13 mouse cellular contexts compared by ENCODE assay signal in genomic region chr6:149343802-149344201, GRCm38 (mm10). TPM values are rescaled to one million over a fixed set of nuclear protein-coding genes. Genes with fewer than 3 reads are reported as not detected.
DNase-seq lines count a peak whose midpoint lies in the region; ATAC-seq and TF ChIP-seq lines count a peak whose summit lies in the region.
"Had no signal": no experiment of that assay in that cellular context is flagged by ENCODE, and none has a peak within 500 bp of the region (broad histone marks: within the 10 kb centered on the region; RNA-seq: fewer than 3 reads in every experiment).

No protein-coding gene starts in this region.

- H3K27me3 ChIP-seq in lung, postnatal 0 days (replicated peaks; ENCODE audit: insufficient read depth, low read length): no peaks in the 10 kb centered on the region
- H3K27me3 ChIP-seq: hindbrain, embryonic 13.5 days; midbrain, embryonic 12.5 days had no signal

- H3K9ac ChIP-seq in lung, postnatal 0 days (replicated peaks; ENCODE audit: low read depth): no peak overlapping the region
- H3K9ac ChIP-seq: hindbrain, embryonic 13.5 days; midbrain, embryonic 12.5 days had no signal

- peak; percentile 14 for DNase-seq in lung, postnatal 0 days (ENCODE audit: low spot score)
- no peak for DNase-seq in lung, postnatal 14 days
- no peak for DNase-seq in frontal cortex, postnatal 14 days (ENCODE audit: low spot score in 2 of 2)
- DNase-seq: cerebellum, adult 11-12 months; left cerebral cortex, postnatal 4 days; retina, postnatal 1 day; thymus, postnatal 36 days had no signal

- TF ChIP-seq CTCF in lung, postnatal 0 days (IDR thresholded peaks at IDR 0.05): no peak

- H3K4me3 ChIP-seq in lung, postnatal 0 days (ENCODE audit: low read depth, low read length): no peak overlapping the region
- H3K4me3 ChIP-seq: hindbrain, embryonic 13.5 days; midbrain, embryonic 12.5 days had no signal

- H3K4me1 ChIP-seq in lung, postnatal 0 days (ENCODE audit: insufficient read depth, low read depth, low read length): no peaks in the 10 kb centered on the region
- H3K4me1 ChIP-seq: hindbrain, embryonic 13.5 days; midbrain, embryonic 12.5 days had no signal

- no peak for ATAC-seq in lung, postnatal 0 days
- peak; percentile 86 for ATAC-seq in activated CD4-positive, CD25-positive, alpha-beta regulatory T cell, adult 4 months
- ATAC-seq in hematopoietic stem cell, adult 5-6 weeks (replicated peaks in 1 of 2; ENCODE audit: insufficient read depth in 1 of 2, low FRiP score in 2 of 2, low TSS enrichment in 1 of 2, low read depth in 1 of 2, poor library complexity in 2 of 2, severe bottlenecking in 2 of 2): peak; percentile 97 to 100
- peak; percentile 99 for ATAC-seq in megakaryocyte progenitor cell, adult 5-6 weeks (replicated peaks; ENCODE audit: poor library complexity)
- no peak for ATAC-seq in frontal cortex, adult (ENCODE audit: low TSS enrichment)

- TF ChIP-seq EP300 in lung, postnatal 0 days (IDR thresholded peaks at IDR 0.05): no peak

- no peak overlapping the region for H3K4me2 ChIP-seq in lung, postnatal 0 days (replicated peaks; ENCODE audit: low read depth, low read length)
- H3K4me2 ChIP-seq: hindbrain, embryonic 13.5 days; midbrain, embryonic 12.5 days had no signal

- no peaks in the 10 kb centered on the region for H3K36me3 ChIP-seq in lung, postnatal 0 days (ENCODE audit: insufficient read depth, low read length)

- 49% methylated on average over 2 of the region's 2 CpGs for WGBS in lung, postnatal 0 days

- H3K9me3 ChIP-seq in lung, postnatal 0 days (ENCODE audit: low read length): no peaks in the 10 kb centered on the region

- no peak overlapping the region for H3K27ac ChIP-seq in lung, postnatal 0 days (ENCODE audit: low read length)
- H3K27ac ChIP-seq: hindbrain, embryonic 13.5 days; midbrain, embryonic 12.5 days had no signal

RNA-seq across cellular contexts. Expression of gene Resf1, which starts 34.6 kb away (rescaled TPM):
- 46.4 and 46.9 TPM in 2 replicates for polyA plus RNA-seq in lung, postnatal 0 days (2015; fragmentation: Nextera tagmentation; extraction: Ambion mirVana)
- polyA plus RNA-seq in activated CD4-positive, CD25-positive, alpha-beta regulatory T cell, adult 4 months (2017; shearing (Covaris generic)): 100 to 1,000 TPM; 186 to 274 TPM
- total RNA-seq in hematopoietic stem cell, adult 5-6 weeks (2017): 73.6 and 78.5 TPM in 2 replicates
- total RNA-seq in megakaryocyte progenitor cell, adult 5-6 weeks (2015): 53.1 and 54.3 TPM in 2 replicates
- 25.4 and 48.0 TPM in 2 replicates for total RNA-seq in megakaryocyte progenitor cell, adult 5-6 weeks (2017)

Comparison
In these comparisons a context has a peak if more than half of its experiments do, and no peak if none do; other contexts are left out.
1. ATAC-seq: peak in activated CD4-positive, CD25-positive, alpha-beta regulatory T cell, adult 4 months (single experiment), hematopoietic stem cell, adult 5-6 weeks (2 of 2) and megakaryocyte progenitor cell, adult 5-6 weeks (single experiment); none in lung, postnatal 0 days (single experiment) and frontal cortex, adult (single experiment).